Mouse (Mus musculus) intestine, embryonic 14.5 days (tissue): Measurements from ENCODE around the gene Neurl3. TPM values are rescaled to one million over a fixed set of nuclear protein-coding genes. Genes with fewer than 3 reads are reported as not detected.

Experiments
- ATAC-seq: fragments of 200-750 bp; cut with Nextera tagmentation; replicated peaks from 2 replicates; pipeline ENCODE4 v1.8.0; 2017; ENCODE audit warnings: low read depth, moderate number of reproducible peaks, moderate TSS enrichment, moderate library complexity; ENCODE audit not compliant: low FRiP score, low TSS enrichment
- DNase-seq: peaks from one replicate; pipeline ENCODE4 v3.0.0-alpha.2; 2018; ENCODE audit warnings: low spot score
- H3K27ac ChIP-seq: fragments of 300-500 bp; sonication (generic); 2 replicates; pipeline ENCODE4 v1.5.1; 2014; ENCODE audit warnings: low read depth, mild to moderate bottlenecking, control low read depth
- H3K27me3 ChIP-seq: fragments of 300-500 bp; sonication (generic); replicated peaks from 2 replicates; pipeline ENCODE4 v1.6.1; 2014; ENCODE audit warnings: low read length, control low read depth; ENCODE audit not compliant: control insufficient read depth, insufficient read depth
- H3K36me3 ChIP-seq: fragments of 300-500 bp; sonication (generic); 2 replicates; pipeline ENCODE4 v1.6.1; 2014; ENCODE audit warnings: low read length, control low read depth; ENCODE audit not compliant: control insufficient read depth, insufficient read depth
- H3K4me1 ChIP-seq: fragments of 300-500 bp; sonication (generic); replicated peaks from 2 replicates; pipeline ENCODE4 v1.6.1; 2014; ENCODE audit warnings: low read length, control low read depth, mixed read lengths; ENCODE audit not compliant: control insufficient read depth, insufficient read depth
- H3K4me2 ChIP-seq: fragments of 300-500 bp; sonication (generic); 2 replicates; pipeline ENCODE4 v1.6.1; 2014; ENCODE audit warnings: low read length
- H3K4me3 ChIP-seq: fragments of 300-500 bp; sonication (generic); 2 replicates; pipeline ENCODE4 v1.5.1; 2014; ENCODE audit warnings: low read depth, low read length, control low read depth, mixed read lengths
- H3K9ac ChIP-seq: fragments of 300-500 bp; sonication (generic); 2 replicates; pipeline ENCODE4 v1.6.1; 2014; ENCODE audit warnings: mild to moderate bottlenecking, low read length
- H3K9me3 ChIP-seq: fragments of 300-500 bp; sonication (generic); 2 replicates; pipeline ENCODE4 v1.6.1; 2016; ENCODE audit warnings: low read length, control low read depth; ENCODE audit not compliant: control insufficient read depth
- WGBS: fragments of 180-500 bp; shearing (Covaris S2); extraction: QIAGEN DNeasy Blood & Tissue Kit; methylation state at CpG from one replicate; pipeline ENCODE4 v1.1.7; 2014; 5-methylcytosine and 5-hydroxymethylcytosine counted together
- polyA plus RNA-seq: library from polyadenylated mRNA; unstranded; fragments of >200 nt; fragmentation: Nextera tagmentation; extraction: Ambion mirVana; gene quantifications from 2 replicates; pipeline ENCODE4 v1.2.1, GENCODE M21; 2014

Neurl3 gene
- polyA plus RNA-seq, 1 experiment from 2014 or later, result 16.2 TPM

DNA sequence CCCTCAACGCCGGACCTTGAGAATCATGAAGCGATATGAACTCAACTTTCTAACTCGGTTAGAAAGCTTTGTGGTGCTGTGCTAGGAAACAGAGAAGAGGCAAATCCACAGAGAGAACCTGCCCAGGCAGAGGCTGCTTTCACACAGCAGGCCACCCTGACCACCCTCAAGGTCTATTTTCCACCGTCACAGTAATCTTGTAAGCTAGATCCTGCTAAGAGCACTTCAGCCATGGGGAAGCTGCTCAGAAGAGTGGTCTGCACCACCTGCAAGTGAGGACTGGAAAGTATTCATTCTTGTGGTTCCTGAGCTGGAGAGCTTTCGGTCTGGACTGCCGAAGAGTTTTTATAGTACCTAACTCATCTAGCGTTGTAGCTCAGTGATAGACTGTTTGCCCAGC lies 27.8 kb upstream of the Neurl3 start:
- H3K9me3 ChIP-seq, result no peaks in the 10 kb centered on the region
- no peak overlapping the region for H3K4me3 ChIP-seq
- DNase-seq (no peak), ATAC-seq (no peak)
- WGBS, result 78% methylated on average over 8 of the region's 8 CpGs
- no peak overlapping the region for H3K9ac ChIP-seq
- H3K4me2 ChIP-seq, result no peak overlapping the region
- H3K4me1 ChIP-seq, result no peaks in the 10 kb centered on the region
- no peak overlapping the region for H3K27ac ChIP-seq
- no peaks in the 10 kb centered on the region for H3K36me3 ChIP-seq
- H3K27me3 ChIP-seq, result peaks cover 36% of the 10 kb centered on the region

DNA sequence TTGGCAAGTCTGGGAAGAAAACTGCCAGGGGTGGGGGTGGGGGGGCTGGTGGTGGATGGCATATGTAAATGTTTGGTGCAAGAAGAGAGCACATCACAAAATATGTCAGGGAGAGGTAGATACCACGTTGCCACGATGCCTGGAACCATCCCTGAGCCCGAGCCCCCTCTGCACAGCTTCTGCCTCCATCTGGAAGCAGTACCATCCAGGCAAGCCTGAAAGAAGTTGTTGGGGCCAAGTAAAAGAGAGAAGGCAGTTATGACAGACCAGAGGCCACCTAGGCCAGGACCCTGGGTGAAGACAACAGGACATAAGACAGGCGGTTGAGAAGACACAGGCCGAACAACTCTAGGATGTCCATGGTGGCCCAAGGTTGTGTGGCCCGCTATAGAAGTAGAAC lies 26.0 kb upstream of the Neurl3 start:
- no peak overlapping the region for H3K27ac ChIP-seq

DNA sequence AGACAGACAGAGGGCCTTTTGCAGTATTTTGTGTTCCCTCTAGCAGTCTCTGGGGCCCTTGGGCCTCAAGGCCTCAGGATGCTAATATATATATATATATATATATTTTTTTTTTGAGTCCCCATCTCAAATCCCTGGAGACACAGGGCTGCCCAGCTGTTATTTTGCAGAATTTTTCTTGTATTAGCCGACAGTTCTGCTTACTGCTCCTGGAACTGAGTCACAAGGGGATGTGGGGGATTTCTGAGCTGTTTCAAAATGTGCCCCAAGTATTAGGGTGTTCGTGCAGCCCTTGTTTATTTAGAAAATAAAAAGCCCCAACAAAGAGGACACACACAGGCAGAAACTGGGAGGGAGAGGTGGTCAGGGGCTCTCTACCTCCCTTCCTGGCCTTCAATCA lies 25.2 kb upstream of the Neurl3 start:
- H3K27ac ChIP-seq, result no peak overlapping the region
- H3K4me2 ChIP-seq, result no peak overlapping the region
- H3K36me3 ChIP-seq, result no peaks in the 10 kb centered on the region
- no peak overlapping the region for H3K4me3 ChIP-seq
- H3K9ac ChIP-seq, result no peak overlapping the region
- no peak for DNase-seq
- WGBS, result 50% methylated on average over 2 of the region's 2 CpGs
- no peak for ATAC-seq
- H3K9me3 ChIP-seq, result no peaks in the 10 kb centered on the region
- H3K4me1 ChIP-seq, result no peaks in the 10 kb centered on the region
- H3K27me3 ChIP-seq, result peaks cover 36% of the 10 kb centered on the region

More for the DNA sequence above, 26.0 kb upstream of the Neurl3 start:
- ATAC-seq, result no peak
- Histone ChIP-seq H3K4me1 (no peaks in the 10 kb centered on the region), H3K9me3 (no peaks in the 10 kb centered on the region), H3K4me3 (no peak overlapping the region), H3K36me3 (no peaks in the 10 kb centered on the region), H3K9ac (no peak overlapping the region), H3K27me3 (peaks cover 36% of the 10 kb centered on the region), H3K4me2 (no peak overlapping the region)
- no peak for DNase-seq
- WGBS, result 88% methylated on average over 6 of the region's 6 CpGs

DNA sequence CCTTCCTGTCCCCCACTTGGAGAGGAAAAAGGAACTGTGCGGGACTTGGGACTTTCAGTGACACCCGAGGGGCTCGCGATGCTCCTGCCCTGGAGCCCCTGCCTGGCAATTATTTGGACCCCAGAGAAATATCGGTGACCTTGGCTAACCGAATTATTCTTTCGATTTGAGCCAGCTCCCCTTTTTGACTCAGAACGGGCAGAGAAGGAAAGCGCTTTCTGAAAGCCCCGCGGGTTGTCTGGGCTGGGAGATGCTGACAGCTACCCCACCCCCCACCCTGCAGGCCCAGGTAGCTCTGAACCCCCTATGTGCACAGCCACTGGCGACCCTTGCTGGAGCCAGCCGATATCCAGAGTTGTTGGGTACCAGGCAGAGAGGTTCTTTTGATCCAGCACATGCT lies 24.6 kb upstream of the Neurl3 start:
- Histone ChIP-seq H3K4me1 (no peaks in the 10 kb centered on the region), H3K4me3 (no peak overlapping the region), H3K4me2 (no peak overlapping the region), H3K27me3 (peaks cover 34% of the 10 kb centered on the region), H3K9ac (no peak overlapping the region), H3K36me3 (no peaks in the 10 kb centered on the region), H3K9me3 (no peaks in the 10 kb centered on the region), H3K27ac (no peak overlapping the region)
- ATAC-seq (no peak), DNase-seq (no peak)
- WGBS, result 30% methylated on average over 13 of the region's 13 CpGs

DNA sequence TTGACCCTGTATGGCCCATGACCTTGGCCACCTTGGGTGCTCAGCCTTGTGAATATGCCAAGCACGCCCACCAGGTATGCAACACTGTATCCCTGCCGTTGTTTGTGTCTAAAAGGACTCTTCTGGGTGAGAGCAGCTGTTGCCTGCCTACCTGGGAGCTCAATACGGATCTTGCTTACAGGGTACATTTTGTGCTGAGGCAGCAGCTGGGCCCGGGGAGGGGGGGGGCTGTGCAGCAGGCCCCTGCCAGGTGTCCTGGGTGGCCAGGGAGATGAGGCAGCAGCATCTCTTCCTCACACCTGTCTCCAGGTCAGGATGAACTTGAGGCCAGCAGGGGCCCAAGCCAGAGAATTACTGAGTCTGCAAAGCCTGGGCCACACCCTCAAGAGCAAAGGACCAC lies 23.6 kb upstream of the Neurl3 start:
- ATAC-seq (no peak), DNase-seq (no peak)
- Histone ChIP-seq H3K4me1 (no peaks in the 10 kb centered on the region), H3K9ac (no peak overlapping the region), H3K4me2 (no peak overlapping the region), H3K9me3 (no peaks in the 10 kb centered on the region), H3K27me3 (peaks cover 32% of the 10 kb centered on the region), H3K27ac (no peak overlapping the region), H3K4me3 (no peak overlapping the region), H3K36me3 (no peaks in the 10 kb centered on the region)
- 86% methylated on average over 4 of the region's 4 CpGs for WGBS

DNA sequence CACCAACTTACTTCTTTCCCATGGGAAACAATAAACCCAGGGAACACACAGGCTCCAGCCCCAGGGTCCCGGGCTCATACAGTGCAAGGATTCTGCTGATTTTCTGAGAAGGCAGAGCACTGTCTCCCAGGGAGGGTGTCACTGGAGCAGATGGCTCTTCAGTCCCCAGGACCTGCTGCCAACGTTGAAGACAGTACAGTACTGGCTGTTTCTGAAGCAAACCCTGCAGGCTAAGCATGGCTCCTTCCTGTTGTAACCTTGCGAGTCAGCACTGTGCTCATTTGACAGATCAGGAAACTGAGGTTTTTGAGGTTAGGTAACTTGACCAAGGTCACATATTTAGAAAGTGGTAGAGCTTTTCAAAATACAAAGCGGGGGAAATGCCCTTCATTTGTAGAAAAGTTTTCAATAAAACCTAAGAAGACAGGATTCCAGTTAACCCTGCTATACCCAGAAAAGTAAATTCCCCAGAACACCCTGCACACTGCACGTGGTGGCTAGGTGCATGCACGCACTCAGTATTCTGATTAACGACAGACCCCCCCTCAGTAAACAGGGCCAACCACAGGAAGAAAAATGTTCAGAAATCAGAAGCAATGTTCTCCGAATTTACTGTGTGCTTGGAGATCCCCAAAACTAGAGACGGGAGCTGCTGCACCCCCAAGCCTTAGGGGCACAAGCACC lies 22.1 kb upstream of the Neurl3 start:
- no peak overlapping the region for H3K27ac ChIP-seq
- 68% methylated on average over 9 of the region's 9 CpGs for WGBS
- H3K4me3 ChIP-seq, result no peak overlapping the region
- no peak overlapping the region for H3K9ac ChIP-seq
- H3K36me3 ChIP-seq, result no peaks in the 10 kb centered on the region
- H3K4me1 ChIP-seq, result no peaks in the 10 kb centered on the region
- H3K27me3 ChIP-seq, result peaks cover 22% of the 10 kb centered on the region
- H3K4me2 ChIP-seq, result no peak overlapping the region
- DNase-seq, result no peak
- H3K9me3 ChIP-seq, result no peaks in the 10 kb centered on the region
- ATAC-seq, result no peak

DNA sequence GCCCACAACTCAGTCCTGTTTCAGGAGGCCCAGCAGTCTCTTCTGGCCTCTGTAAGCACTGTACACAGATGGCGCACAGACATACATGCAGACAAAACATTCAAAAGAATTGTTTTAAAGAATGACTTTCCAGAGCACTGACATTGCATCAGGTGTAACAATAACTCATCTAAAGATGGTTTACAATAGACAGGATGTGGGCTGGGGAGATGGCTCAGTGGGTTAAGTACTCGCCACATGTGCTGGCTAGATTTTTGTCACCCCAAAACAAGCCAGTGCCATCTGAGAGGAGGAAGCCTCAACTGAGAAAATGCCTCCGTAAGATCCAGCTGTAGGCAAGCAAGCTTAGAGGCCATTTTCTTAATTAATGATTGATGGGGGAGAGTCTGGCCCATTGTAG lies 19.9 kb upstream of the Neurl3 start:
- no peak overlapping the region for H3K9ac ChIP-seq
- H3K27me3 ChIP-seq, result peaks cover 10% of the 10 kb centered on the region; the same call in 1 of the 2 replicates
- DNase-seq (no peak), ATAC-seq (no peak)
- no peak overlapping the region for H3K4me2 ChIP-seq
- no peak overlapping the region for H3K27ac ChIP-seq
- no peak overlapping the region for H3K4me3 ChIP-seq
- 63% methylated on average over 3 of the region's 3 CpGs for WGBS
- no peaks in the 10 kb centered on the region for H3K4me1 ChIP-seq
- no peaks in the 10 kb centered on the region for H3K36me3 ChIP-seq
- H3K9me3 ChIP-seq, result no peaks in the 10 kb centered on the region

DNA sequence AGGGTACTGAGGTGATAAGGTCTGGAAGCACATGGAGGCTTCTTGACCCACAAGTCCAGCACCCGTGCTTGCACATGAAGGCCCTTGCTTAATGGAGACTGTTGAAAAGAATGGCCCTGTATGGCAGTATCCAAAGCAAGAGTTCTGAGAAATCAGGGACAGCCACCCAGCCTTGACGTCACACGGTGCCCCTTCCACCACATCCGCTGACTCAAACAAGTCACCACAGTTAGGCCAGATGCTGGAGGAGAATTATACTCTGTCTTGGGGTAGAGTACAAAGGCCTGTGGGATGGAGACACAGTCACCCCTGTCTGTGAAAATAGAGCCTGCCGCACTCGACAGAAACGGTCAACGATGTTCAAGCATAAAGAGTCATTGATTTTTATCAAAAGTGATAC lies 19.0 kb upstream of the Neurl3 start:
- Histone ChIP-seq H3K27ac (no peak overlapping the region), H3K4me3 (no peak overlapping the region), H3K9me3 (no peaks in the 10 kb centered on the region), H3K4me1 (no peaks in the 10 kb centered on the region), H3K27me3 (peaks cover 1% of the 10 kb centered on the region; the same call in 1 of the 2 replicates), H3K4me2 (no peak overlapping the region), H3K9ac (no peak overlapping the region), H3K36me3 (no peaks in the 10 kb centered on the region)
- 90% methylated on average over 8 of the region's 8 CpGs for WGBS
- DNase-seq (no peak), ATAC-seq (no peak)

DNA sequence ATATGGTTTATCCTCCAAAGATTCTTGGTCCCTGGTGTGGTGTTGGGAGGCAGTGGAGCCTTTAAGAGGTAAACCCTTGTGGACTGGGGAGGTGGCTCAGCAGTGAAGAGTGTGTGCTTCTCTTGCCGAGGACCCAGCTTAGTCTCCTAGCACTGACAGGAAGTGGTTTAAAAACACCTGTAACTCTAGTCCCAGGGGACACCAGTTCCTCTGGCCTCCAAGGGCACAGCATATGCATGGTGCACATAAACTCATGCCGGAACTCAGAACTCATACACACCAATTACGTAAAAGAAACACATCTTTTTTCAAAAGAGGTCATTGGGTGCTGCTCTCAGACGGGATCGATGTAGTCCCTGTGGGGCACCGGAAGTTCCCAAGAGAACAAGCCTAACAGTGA lies 7.4 kb upstream of the Neurl3 start:
- H3K36me3 ChIP-seq, result no peaks in the 10 kb centered on the region
- DNase-seq (no peak), ATAC-seq (no peak)
- no peak overlapping the region for H3K4me3 ChIP-seq
- 85% methylated on average over 6 of the region's 6 CpGs for WGBS
- H3K9me3 ChIP-seq, result no peaks in the 10 kb centered on the region
- no peak overlapping the region for H3K9ac ChIP-seq
- no peak overlapping the region for H3K27ac ChIP-seq
- no peaks in the 10 kb centered on the region for H3K27me3 ChIP-seq
- H3K4me2 ChIP-seq, result no peak overlapping the region
- H3K4me1 ChIP-seq, result no peaks in the 10 kb centered on the region
